Mouse (Mus musculus) heart, adult 2 months (tissue): ENCODE results near the gene Lamc1.

ENCODE experiments used
- CTCF ChIP-seq: fragments of 200-600 bp; IDR thresholded peaks from 2 replicates; pipeline ENCODE4 v1.8.1; 2022; ENCODE audit warnings: antibody characterized with exemption, mild to moderate bottlenecking, moderate library complexity
- EP300 ChIP-seq: fragments of 200-500 bp; IDR thresholded peaks from 2 replicates; pipeline ENCODE4 v1.6.1; 2011; ENCODE audit warnings: low read depth, low read length, control low read depth; ENCODE audit not compliant: insufficient read depth
- POLR2A ChIP-seq: fragments of 200-500 bp; IDR thresholded peaks from 2 replicates; pipeline ENCODE4 v1.6.1; 2011; ENCODE audit warnings: mild to moderate bottlenecking, low read depth, low read length, control low read depth; ENCODE audit not compliant: insufficient read depth

GRCm38 (mm10) chr1:153379832-153380231 lies 47.2 kb upstream of the Lamc1 start:
- TF ChIP-seq POLR2A, result no peak
- TF ChIP-seq EP300, result no peak
- TF ChIP-seq CTCF, result no peak
